Mouse (Mus musculus): ENCODE measurements around the gene Ptprn2. TPM values are rescaled to one million over a fixed set of nuclear protein-coding genes. Genes with fewer than 3 reads are reported as not detected.
A peak's percentile ranks its signal among the peaks of the same experiment; 100 is the strongest.

Gene Ptprn2
- polyA plus RNA-seq, 1 experiment from 2014 or later = 0.09 TPM

- H3K27me3 ChIP-seq (ENCODE audit: low read depth, poor library complexity, severe bottlenecking) = no peaks in the 10 kb centered on the region
- no peak overlapping the region for H3K4me3 ChIP-seq
- no peak overlapping the region for H3K27ac ChIP-seq
- DNase-seq (ENCODE audit: low spot score) = peak; percentile 50
- WGBS = 17% methylated on average over 12 of the region's 12 CpGs
- H3K36me3 ChIP-seq = no peaks in the 10 kb centered on the region
- peaks cover 17% of the 10 kb centered on the region for H3K4me1 ChIP-seq
- no peaks in the 10 kb centered on the region for H3K9me3 ChIP-seq (replicated peaks)
Measured at GRCm38 (mm10) chr12:117196721-117197425, 711.4 kb downstream of the Ptprn2 start.

DNA sequence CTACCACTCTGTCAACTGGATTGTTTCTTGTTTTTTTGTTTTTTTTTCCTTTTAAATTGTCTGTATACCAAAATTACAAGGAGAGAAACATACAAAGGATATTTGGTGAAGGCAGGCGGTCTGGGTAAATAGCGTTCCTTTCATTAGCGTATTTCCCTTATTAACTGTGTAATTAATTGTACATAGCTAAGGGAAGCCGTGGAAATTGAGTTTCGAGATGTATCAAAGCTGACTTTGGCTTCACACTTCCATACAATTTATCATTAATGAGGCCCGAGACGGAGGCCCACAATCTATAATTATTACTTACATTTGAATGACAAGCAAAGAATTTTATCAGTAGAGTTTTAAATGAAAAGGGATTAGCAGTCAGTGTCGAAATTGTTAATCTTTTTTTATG is 712.6 kb downstream of the Ptprn2 start:
- 89% methylated on average over 8 of the region's 8 CpGs for WGBS
- H3K4me1 ChIP-seq = peaks cover 17% of the 10 kb centered on the region
- H3K4me3 ChIP-seq = no peak overlapping the region
- no peak overlapping the region for H3K27ac ChIP-seq
- no peaks in the 10 kb centered on the region for H3K9me3 ChIP-seq (replicated peaks)
- H3K27me3 ChIP-seq (ENCODE audit: low read depth, poor library complexity, severe bottlenecking) = no peaks in the 10 kb centered on the region
- no peak for DNase-seq (ENCODE audit: low spot score)
- no peaks in the 10 kb centered on the region for H3K36me3 ChIP-seq

DNA sequence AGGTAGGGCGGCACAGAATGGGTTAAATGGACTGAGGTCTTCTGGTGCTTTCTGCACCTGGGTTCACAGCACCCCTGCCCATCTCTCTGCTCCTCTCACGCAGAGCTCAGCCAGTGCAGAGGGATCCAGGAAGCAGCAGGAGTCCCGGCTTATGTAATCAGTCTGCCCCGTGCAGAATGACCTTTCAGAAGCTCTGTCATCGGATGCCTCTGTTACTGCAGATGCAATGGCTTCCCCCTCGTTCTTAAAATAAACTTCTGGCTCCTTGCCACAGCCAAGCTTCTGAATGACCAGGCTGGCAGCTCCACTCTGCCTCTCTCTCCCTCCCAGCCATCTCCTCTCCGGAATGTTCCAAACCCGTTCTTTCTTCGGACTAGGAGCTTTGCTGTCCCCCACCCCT is 714.6 kb downstream of the Ptprn2 start:
- DNase-seq (ENCODE audit: low spot score) = no peak
- no peak overlapping the region for H3K27ac ChIP-seq
- no peak overlapping the region for H3K4me3 ChIP-seq
- H3K9me3 ChIP-seq (replicated peaks) = no peaks in the 10 kb centered on the region
- H3K4me1 ChIP-seq = peaks cover 22% of the 10 kb centered on the region
- H3K27me3 ChIP-seq (ENCODE audit: low read depth, poor library complexity, severe bottlenecking) = no peaks in the 10 kb centered on the region
- 34% methylated on average over 9 of the region's 9 CpGs for WGBS
- no peaks in the 10 kb centered on the region for H3K36me3 ChIP-seq

DNA sequence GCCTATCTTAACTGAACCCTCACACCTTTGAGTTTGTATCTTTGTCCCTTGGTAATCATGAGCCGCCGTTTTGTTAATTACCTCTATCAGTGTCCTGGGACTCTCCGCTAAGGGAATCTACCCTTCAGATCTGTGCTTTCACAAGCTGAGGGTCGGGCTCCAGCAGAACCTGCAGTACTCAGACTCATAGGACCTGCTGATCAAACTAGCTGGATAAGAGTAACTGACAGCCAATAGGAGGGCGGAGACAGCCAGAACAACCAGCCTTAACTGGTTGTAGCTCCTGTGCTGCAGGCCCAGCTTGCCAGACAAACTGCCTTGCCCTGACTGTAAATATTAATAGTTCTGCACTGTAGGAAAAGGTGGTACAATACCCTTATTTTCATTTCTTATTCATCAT is 715.1 kb downstream of the Ptprn2 start:
- H3K4me1 ChIP-seq = peaks cover 22% of the 10 kb centered on the region
- no peaks in the 10 kb centered on the region for H3K36me3 ChIP-seq
- no peaks in the 10 kb centered on the region for H3K9me3 ChIP-seq (replicated peaks)
- no peak overlapping the region for H3K27ac ChIP-seq
- WGBS = 41% methylated on average over 5 of the region's 5 CpGs
- no peak for DNase-seq (ENCODE audit: low spot score)
- no peak overlapping the region for H3K4me3 ChIP-seq
- H3K27me3 ChIP-seq (ENCODE audit: low read depth, poor library complexity, severe bottlenecking) = no peaks in the 10 kb centered on the region

DNA sequence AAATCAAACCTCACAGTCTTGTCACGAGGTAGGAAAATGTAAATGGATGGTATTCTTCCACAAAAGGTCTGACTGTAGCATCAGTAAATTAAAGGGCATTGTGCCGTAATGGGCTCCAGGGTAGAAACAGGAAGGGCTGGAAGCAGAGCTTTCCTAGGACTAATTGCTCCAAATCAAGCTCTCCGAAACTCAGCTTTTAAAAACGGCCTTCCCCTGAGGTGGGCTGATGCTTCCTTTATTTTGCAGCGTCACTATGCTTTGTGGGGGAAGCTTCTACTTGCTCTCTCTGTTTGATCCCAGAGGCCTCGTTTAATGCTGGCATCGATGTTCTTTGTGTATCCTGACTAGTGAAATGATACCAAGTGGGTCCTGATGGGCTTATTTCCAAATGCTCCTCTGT is 718.0 kb downstream of the Ptprn2 start:
- Histone ChIP-seq H3K4me3 (no peak overlapping the region), H3K4me1 (peaks cover 13% of the 10 kb centered on the region), H3K27me3 (ENCODE audit: low read depth, poor library complexity, severe bottlenecking) (no peaks in the 10 kb centered on the region), H3K27ac (no peak overlapping the region), H3K36me3 (no peaks in the 10 kb centered on the region), H3K9me3 (replicated peaks) (no peaks in the 10 kb centered on the region)
- DNase-seq (ENCODE audit: low spot score) = no peak
- 66% methylated on average over 7 of the region's 7 CpGs for WGBS

DNA sequence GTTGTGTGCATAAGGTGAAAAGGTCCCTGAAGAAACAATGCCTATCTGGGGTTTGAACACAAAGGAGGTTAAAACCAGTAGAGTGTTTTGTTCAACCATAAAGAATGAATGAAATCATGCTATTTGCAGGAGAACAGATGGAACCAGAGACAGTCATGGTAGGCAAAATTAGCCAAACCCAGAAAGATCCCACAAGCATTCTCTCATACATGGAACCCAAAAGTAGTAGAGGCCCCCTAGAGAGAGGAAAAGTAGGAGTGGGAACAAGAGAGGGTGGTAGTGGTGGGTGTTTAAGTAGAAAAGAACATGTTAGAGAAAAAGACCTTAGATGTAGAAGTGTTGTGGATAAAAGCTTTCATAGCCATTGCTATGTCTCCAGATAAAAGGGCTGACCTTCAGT is 719.4 kb downstream of the Ptprn2 start:
- H3K4me3 ChIP-seq = no peak overlapping the region

GRCm38 (mm10) chr12:117207421-117208120 is 722.1 kb downstream of the Ptprn2 start:
- DNase-seq (ENCODE audit: low spot score) = no peak
- 78% methylated on average over 4 of the region's 4 CpGs for WGBS
- H3K36me3 ChIP-seq = no peaks in the 10 kb centered on the region

More for the DNA sequence above, 719.4 kb downstream of the Ptprn2 start:
- no peaks in the 10 kb centered on the region for H3K27me3 ChIP-seq (ENCODE audit: low read depth, poor library complexity, severe bottlenecking)
- H3K4me1 ChIP-seq = peaks cover 13% of the 10 kb centered on the region
- no peak for DNase-seq (ENCODE audit: low spot score)
- H3K36me3 ChIP-seq = no peaks in the 10 kb centered on the region
- no peak overlapping the region for H3K27ac ChIP-seq
- H3K9me3 ChIP-seq (replicated peaks) = no peaks in the 10 kb centered on the region

DNA sequence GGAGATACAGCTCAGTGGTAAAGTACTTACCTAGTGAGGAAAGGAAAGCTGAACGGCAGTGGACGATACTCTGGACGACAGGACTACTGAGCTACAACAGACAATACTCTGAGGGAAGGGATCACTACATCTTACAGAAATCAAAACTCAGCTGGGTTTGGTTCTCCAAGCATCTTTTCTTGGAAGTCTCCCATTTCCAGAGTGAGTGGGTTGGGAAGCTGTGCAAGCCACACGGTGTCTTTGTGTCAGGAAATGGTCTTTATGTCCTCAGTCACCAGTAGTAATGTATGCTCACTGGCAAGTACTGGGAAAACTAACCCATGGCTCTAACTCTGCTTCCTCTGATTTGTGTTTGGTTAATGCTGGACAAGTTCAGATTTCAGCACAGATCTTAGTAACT is 724.9 kb downstream of the Ptprn2 start:
- Histone ChIP-seq H3K27me3 (ENCODE audit: low read depth, poor library complexity, severe bottlenecking) (no peaks in the 10 kb centered on the region), H3K9me3 (replicated peaks) (no peaks in the 10 kb centered on the region), H3K4me3 (no peak overlapping the region), H3K36me3 (no peaks in the 10 kb centered on the region), H3K4me1 (no peaks in the 10 kb centered on the region), H3K27ac (no peak overlapping the region)
- no peak for DNase-seq (ENCODE audit: low spot score)
- 95% methylated on average over 4 of the region's 4 CpGs for WGBS

More at GRCm38 (mm10) chr12:117207421-117208120, 722.1 kb downstream of the Ptprn2 start:
- Histone ChIP-seq H3K9me3 (replicated peaks) (no peaks in the 10 kb centered on the region), H3K27ac (no peak overlapping the region), H3K27me3 (ENCODE audit: low read depth, poor library complexity, severe bottlenecking) (no peaks in the 10 kb centered on the region), H3K4me1 (peaks cover 5% of the 10 kb centered on the region; the same call in 1 of the 2 replicates), H3K4me3 (no peak overlapping the region)

GRCm38 (mm10) chr12:117213531-117213930 is 728.0 kb downstream of the Ptprn2 start:
- DNase-seq (ENCODE audit: low spot score) = no peak
- Histone ChIP-seq H3K4me3 (no peak overlapping the region), H3K36me3 (no peaks in the 10 kb centered on the region), H3K4me1 (no peaks in the 10 kb centered on the region), H3K27me3 (ENCODE audit: low read depth, poor library complexity, severe bottlenecking) (no peaks in the 10 kb centered on the region), H3K27ac (no peak overlapping the region), H3K9me3 (replicated peaks) (no peaks in the 10 kb centered on the region)
- 65% methylated on average over 1 of the region's 1 CpGs for WGBS

DNA sequence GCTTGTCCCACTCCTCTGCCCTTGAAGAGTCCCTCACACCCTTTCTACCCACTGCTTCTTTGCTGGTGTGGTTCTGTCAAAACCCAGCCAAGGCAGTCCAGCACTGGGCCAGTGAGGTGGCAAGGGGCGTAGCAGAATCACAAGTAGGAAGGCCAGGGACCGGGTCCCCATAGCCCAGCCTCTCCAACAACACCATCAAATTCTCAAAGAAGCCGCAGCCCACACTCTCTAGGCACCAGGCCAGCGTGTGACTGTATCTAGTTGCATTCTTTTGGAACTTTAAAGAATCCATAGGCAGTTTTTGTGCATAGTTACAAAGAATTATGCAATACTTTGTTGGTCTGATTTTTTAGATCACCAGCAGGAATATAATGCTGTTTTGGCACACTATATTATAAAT is 728.8 kb downstream of the Ptprn2 start:
- no peaks in the 10 kb centered on the region for H3K36me3 ChIP-seq
- no peaks in the 10 kb centered on the region for H3K9me3 ChIP-seq (replicated peaks)
- no peaks in the 10 kb centered on the region for H3K27me3 ChIP-seq (ENCODE audit: low read depth, poor library complexity, severe bottlenecking)
- H3K4me1 ChIP-seq = no peaks in the 10 kb centered on the region
- H3K27ac ChIP-seq = no peak overlapping the region
- WGBS = 84% methylated on average over 4 of the region's 4 CpGs
- DNase-seq (ENCODE audit: low spot score) = no peak
- no peak overlapping the region for H3K4me3 ChIP-seq

DNA sequence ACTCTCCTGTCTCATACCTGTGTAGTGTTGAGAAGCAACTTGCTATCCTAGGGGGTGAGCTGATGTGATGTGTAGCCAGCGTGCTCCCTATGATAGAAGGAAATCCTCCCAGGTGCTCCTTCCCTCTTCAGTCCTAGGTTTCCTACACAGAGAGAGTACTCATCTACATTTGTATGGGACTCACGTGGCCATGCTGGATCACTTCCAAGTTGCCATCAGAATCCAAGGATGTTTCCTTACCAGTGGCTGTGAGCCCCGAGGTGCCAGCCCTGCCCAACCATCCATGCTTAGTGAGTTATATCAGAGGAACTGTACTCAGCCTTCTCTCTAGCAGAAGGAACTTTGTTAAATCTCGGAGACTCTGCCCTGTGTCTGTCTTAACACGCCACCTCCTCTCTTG is 729.4 kb downstream of the Ptprn2 start:
- 79% methylated on average over 5 of the region's 5 CpGs for WGBS
- no peak overlapping the region for H3K4me3 ChIP-seq
- no peak for DNase-seq (ENCODE audit: low spot score)
- H3K36me3 ChIP-seq = no peaks in the 10 kb centered on the region
- H3K27ac ChIP-seq = no peak overlapping the region
- H3K9me3 ChIP-seq (replicated peaks) = no peaks in the 10 kb centered on the region
- no peaks in the 10 kb centered on the region for H3K4me1 ChIP-seq
- no peaks in the 10 kb centered on the region for H3K27me3 ChIP-seq (ENCODE audit: low read depth, poor library complexity, severe bottlenecking)

DNA sequence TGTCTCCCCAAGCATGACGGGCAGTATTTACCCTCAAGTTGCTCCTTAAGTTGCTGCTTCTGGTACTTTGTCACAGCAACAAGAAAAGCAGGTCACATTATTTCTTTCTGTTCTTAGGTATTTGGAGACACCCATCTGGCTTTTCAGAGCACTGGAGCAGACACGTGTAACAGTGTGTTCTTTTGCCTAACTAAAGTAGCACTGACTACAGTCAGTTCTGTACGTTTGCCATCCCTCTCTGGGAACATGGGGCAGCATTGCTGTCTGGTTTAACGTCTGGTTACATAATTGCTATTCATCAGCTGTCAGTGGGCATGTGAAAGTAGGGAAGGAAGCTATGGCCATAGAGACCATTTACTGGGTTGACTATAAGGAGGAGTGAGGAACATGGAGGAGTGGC is 736.4 kb downstream of the Ptprn2 start:
- Histone ChIP-seq H3K27ac (no peak overlapping the region), H3K36me3 (no peaks in the 10 kb centered on the region), H3K9me3 (replicated peaks) (no peaks in the 10 kb centered on the region), H3K4me3 (no peak overlapping the region), H3K27me3 (ENCODE audit: low read depth, poor library complexity, severe bottlenecking) (no peaks in the 10 kb centered on the region), H3K4me1 (no peaks in the 10 kb centered on the region)
- WGBS = 91% methylated on average over 4 of the region's 4 CpGs
- DNase-seq (ENCODE audit: low spot score) = no peak

DNA sequence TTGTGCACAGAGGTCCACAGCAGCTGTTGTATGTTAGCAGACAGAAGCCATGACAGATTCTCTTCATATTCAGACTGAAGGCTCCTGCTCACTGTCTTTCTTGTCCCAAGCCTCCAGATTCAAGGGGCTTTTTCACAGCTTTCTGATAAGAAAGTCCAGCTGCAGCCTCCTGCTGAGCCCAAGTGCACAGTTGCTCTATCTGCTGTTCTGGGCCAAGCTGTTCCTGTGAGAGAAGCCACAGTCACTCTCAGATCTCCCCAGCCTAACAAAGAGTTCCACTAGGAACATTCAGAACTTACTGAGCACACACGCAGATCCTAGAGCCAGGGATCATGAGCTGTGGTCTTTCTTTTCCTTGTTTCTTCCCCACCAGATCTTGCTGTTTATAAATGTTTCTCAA is 738.5 kb downstream of the Ptprn2 start:
- no peak for DNase-seq (ENCODE audit: low spot score)
- WGBS = 89% methylated on average over 1 of the region's 1 CpGs
- Histone ChIP-seq H3K27ac (no peak overlapping the region), H3K27me3 (ENCODE audit: low read depth, poor library complexity, severe bottlenecking) (no peaks in the 10 kb centered on the region), H3K9me3 (replicated peaks) (no peaks in the 10 kb centered on the region), H3K36me3 (no peaks in the 10 kb centered on the region), H3K4me3 (no peak overlapping the region), H3K4me1 (no peaks in the 10 kb centered on the region)
